Mouse (Mus musculus): ENCODE measurements around the gene Uqcrq.

Uqcrq gene

GRCm38 (mm10) chr11:53403638-53404037 lies 27.0 kb downstream of the Uqcrq start:
- no peak for DNase-seq

GRCm38 (mm10) chr11:53393856-53394255 lies 36.8 kb downstream of the Uqcrq start:
- no peak for DNase-seq

GRCm38 (mm10) chr11:53383758-53384428 lies 46.7 kb downstream of the Uqcrq start:
- DNase-seq = no peak

DNA sequence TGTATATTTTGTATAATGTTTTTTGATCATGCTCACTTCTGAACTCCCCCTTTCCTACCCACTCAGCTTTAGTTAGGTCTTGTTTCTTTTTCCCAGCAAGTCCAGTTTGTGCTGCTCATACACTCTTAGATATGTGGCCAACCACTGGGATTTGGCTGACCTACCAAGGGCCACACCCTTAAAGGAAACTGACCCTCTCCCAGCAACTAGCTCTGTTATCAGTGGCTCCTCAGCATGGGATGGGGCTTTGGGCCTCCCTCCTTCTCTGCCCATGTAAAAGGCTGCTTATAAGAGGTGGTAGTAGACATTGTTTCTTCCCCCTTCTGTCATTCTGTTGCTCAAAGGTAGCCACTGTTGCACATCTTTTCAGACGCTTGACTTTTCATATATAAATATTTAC lies 51.7 kb downstream of the Uqcrq start:
- peak in 1 of 2 experiments; percentile 6 for DNase-seq

All from lung, adult 18-20 months (tissue).